Mouse (Mus musculus) ES-Bruce4 (cell line): Measurements from ENCODE around the gene Wdtc1.

Experiments
- CTCF ChIP-seq: IDR thresholded peaks from one replicate; pipeline ENCODE4 v1.8.1; 2011; ENCODE audit warnings: low read depth, low read length
- POLR2A ChIP-seq: IDR thresholded peaks from one replicate; pipeline ENCODE4 v1.8.1; 2011; ENCODE audit warnings: low read length; ENCODE audit not compliant: insufficient read depth

- TF ChIP-seq POLR2A: no peak
- TF ChIP-seq CTCF: no peak
Observed at GRCm38 (mm10) chr4:133270929-133271328, 82.4 kb downstream of the Wdtc1 start.
